Mouse (Mus musculus) kidney, embryonic 16.5 days (tissue): ENCODE data around the gene Dact3. TPM values are rescaled to one million over a fixed set of nuclear protein-coding genes. Genes with fewer than 3 reads are reported as not detected.
A peak's percentile ranks its signal among the peaks of the same experiment; 100 is the strongest.

Experiments used
- ATAC-seq: fragments of 200-750 bp; cut with Nextera tagmentation; 2 replicates; pipeline ENCODE4 v1.8.0; 2017; ENCODE audit warnings: moderate TSS enrichment; ENCODE audit not compliant: low FRiP score, low TSS enrichment
- H3K27ac ChIP-seq: fragments of 300-500 bp; sonication (generic); 2 replicates; pipeline ENCODE4 v1.5.1; 2014; ENCODE audit warnings: low read length
- H3K27me3 ChIP-seq: fragments of 300-500 bp; sonication (generic); 2 replicates; pipeline ENCODE4 v1.6.1; 2014; ENCODE audit warnings: low read length, control low read depth, mixed read lengths; ENCODE audit not compliant: insufficient read depth
- H3K36me3 ChIP-seq: fragments of 300-500 bp; sonication (generic); 2 replicates; pipeline ENCODE4 v1.6.1; 2014; ENCODE audit warnings: low read length, control low read depth, mixed read lengths; ENCODE audit not compliant: insufficient read depth
- H3K4me1 ChIP-seq: fragments of 300-500 bp; sonication (generic); 2 replicates; pipeline ENCODE4 v1.6.1; 2014; ENCODE audit warnings: low read length, control low read depth, mixed read lengths; ENCODE audit not compliant: insufficient read depth
- H3K4me2 ChIP-seq: fragments of 300-500 bp; sonication (generic); replicated peaks from 2 replicates; pipeline ENCODE4 v1.6.1; 2014; ENCODE audit warnings: low read depth, low read length
- H3K4me3 ChIP-seq: fragments of 300-500 bp; sonication (generic); 2 replicates; pipeline ENCODE4 v1.5.1; 2014; ENCODE audit warnings: mild to moderate bottlenecking, low read length
- H3K9ac ChIP-seq: fragments of 300-500 bp; sonication (generic); replicated peaks from 2 replicates; pipeline ENCODE4 v1.6.1; 2014; ENCODE audit warnings: low read length
- H3K9me3 ChIP-seq: fragments of 300-500 bp; sonication (generic); 2 replicates; pipeline ENCODE4 v1.6.1; 2016; ENCODE audit warnings: low read length, control low read depth
- WGBS: fragments of 180-500 bp; shearing (Covaris S2); extraction: QIAGEN DNeasy Blood & Tissue Kit; methylation state at CpG from one replicate; pipeline ENCODE4 v1.1.7; 2014; 5-methylcytosine and 5-hydroxymethylcytosine counted together
- polyA plus RNA-seq: library from polyadenylated mRNA; unstranded; fragments of >200 nt; fragmentation: Nextera tagmentation; extraction: Ambion mirVana; gene quantifications from 2 replicates; pipeline ENCODE4 v1.2.1, GENCODE M21; 2015

The Dact3 gene
- polyA plus RNA-seq, 1 experiment from 2014 or later, result 2.1 TPM

DNA sequence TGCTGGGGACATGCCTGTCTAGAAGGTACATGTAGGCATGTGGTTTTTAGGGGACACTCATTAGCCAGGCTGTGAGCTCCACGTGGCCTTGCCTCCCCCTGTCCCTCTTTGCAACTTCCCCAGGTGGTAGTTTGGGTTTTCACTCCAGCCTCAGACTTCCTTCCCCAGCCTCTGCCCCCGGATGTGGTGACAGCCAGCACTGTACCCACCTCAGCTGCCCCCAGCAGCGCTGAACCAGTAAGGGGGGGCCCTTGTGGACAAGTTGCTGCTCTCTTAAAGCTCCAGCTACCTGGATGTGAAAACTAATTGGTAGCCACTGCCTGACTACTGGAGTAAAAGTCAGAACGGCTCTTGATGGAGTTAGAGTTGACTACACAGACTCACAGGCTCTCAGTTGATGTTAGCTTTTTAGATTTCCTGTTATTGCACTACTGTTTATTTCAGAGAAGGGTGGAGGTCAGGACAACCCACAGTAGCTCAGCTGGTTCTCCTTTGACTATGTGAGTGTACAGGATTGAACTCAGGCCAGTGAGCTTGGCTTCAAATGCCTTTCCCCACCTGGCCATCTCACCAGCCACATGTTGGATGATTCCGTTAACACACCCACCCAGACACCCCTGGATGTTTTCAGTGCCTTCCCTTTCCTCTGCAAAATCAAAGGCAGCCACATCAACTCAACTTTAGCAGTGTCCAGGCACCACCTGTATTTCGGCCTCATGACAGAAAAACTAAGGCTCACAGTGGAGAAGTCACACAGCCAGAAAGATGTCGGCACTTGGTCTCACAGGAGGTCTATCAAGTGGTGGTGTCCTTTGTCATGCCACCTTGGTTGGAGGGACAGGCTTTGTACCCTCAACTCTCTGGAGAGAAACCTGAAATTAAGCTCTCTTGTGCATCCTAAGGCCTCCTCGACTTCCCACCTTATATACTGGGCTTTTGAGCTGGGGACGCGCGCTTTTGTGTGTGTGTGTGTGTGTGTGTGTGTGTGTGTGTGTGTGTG, 33.3 kb upstream of the Dact3 start:
- peak overlapping the region; percentile 85 for H3K27ac ChIP-seq
- H3K27me3 ChIP-seq, result no peaks in the 10 kb centered on the region
- peak overlapping the region; percentile 98 for H3K4me2 ChIP-seq
- peak overlapping the region; percentile 42; the same call in 1 of the 2 replicates for H3K9ac ChIP-seq
- 37% methylated on average over 11 of the region's 11 CpGs for WGBS
- H3K4me1 ChIP-seq, result peaks cover 37% of the 10 kb centered on the region
- no peak for ATAC-seq
- peak overlapping the region; percentile 71 for H3K4me3 ChIP-seq
- no peaks in the 10 kb centered on the region for H3K9me3 ChIP-seq
- peaks cover 34% of the 10 kb centered on the region for H3K36me3 ChIP-seq

- peak within 1 kb of the TSS; percentile 86 for H3K9ac ChIP-seq
- no peaks in the 10 kb centered on the region for H3K9me3 ChIP-seq
- peak; percentile 88 for ATAC-seq
- peak within 1 kb of the TSS; percentile 71 for H3K4me3 ChIP-seq
- H3K27me3 ChIP-seq, result no peaks in the 10 kb centered on the region
- peak within 1 kb of the TSS; percentile 98 for H3K4me2 ChIP-seq
- under 1% methylated on average over 31 of the region's 32 CpGs for WGBS
- H3K4me1 ChIP-seq, result peaks cover 37% of the 10 kb centered on the region
- H3K27ac ChIP-seq, result peak within 1 kb of the TSS; percentile 85
- H3K36me3 ChIP-seq, result peaks cover 29% of the 10 kb centered on the region
These were observed 32.5 kb upstream of the Dact3 start, which contains the start of gene Prkd2 for GRCm38 (mm10) chr7:16842645-16843063. Gene Prkd2 (plus strand): TSS chr7:16842902.

GRCm38 (mm10) chr7:16843441-16844171, 31.5 kb upstream of the Dact3 start:
- Histone ChIP-seq H3K4me3 (peak overlapping the region; percentile 71), H3K4me2 (peak overlapping the region; percentile 98), H3K27ac (peak overlapping the region; percentile 85), H3K36me3 (peaks cover 19% of the 10 kb centered on the region), H3K9me3 (no peaks in the 10 kb centered on the region), H3K4me1 (peaks cover 37% of the 10 kb centered on the region), H3K9ac (peak overlapping the region; percentile 86), H3K27me3 (no peaks in the 10 kb centered on the region)
- WGBS, result 1% methylated on average over 33 of the region's 33 CpGs
- peak; percentile 10; the same call in 1 of the 2 replicates for ATAC-seq

GRCm38 (mm10) chr7:16844696-16845071, 30.4 kb upstream of the Dact3 start:
- 25% methylated on average over 3 of the region's 3 CpGs for WGBS
- Histone ChIP-seq H3K4me1 (peaks cover 37% of the 10 kb centered on the region), H3K4me3 (peak overlapping the region; percentile 71), H3K9ac (peak overlapping the region; percentile 62), H3K27ac (peak overlapping the region; percentile 85), H3K27me3 (no peaks in the 10 kb centered on the region), H3K9me3 (no peaks in the 10 kb centered on the region), H3K4me2 (peak overlapping the region; percentile 98), H3K36me3 (peaks cover 20% of the 10 kb centered on the region)
- no peak for ATAC-seq

DNA sequence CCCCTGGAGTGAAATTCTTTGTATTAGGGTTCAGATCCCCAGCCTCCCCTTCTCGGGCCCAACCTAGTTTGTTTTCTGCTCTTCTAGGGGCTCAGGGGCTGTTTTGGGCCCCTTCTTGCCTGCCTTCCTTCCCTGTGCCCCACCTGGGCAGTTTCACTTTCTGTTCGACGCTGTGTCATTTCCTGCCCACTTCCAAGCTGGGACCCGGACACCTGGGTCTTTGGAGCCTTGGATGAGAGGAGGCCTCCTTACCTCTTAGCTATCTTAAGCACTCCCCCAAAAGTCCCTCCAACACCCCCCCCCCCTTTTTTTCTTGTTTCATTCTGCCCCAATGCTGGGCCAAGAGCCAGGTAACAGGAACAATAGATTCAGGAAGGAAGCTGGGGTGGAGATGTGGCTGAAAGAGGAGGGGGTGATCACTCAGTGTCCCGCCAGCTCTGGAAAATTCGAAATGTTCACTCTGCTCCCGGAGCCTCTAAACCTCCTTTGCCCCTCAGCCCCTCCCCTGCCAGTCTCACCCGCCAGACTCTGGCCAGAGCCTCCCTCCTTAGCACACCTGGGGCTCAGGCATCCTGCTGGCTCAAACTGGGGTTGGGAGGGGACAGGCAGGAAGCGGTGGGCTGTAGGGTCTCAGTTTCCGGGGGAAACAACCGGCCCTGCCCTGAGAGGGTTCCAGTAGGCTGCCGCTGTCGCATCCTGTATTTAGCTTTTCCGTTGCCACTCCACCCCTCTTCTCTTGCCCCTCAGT, 29.9 kb upstream of the Dact3 start:
- peak overlapping the region; percentile 98 for H3K4me2 ChIP-seq
- peak overlapping the region; percentile 85 for H3K27ac ChIP-seq
- peak overlapping the region; percentile 62 for H3K9ac ChIP-seq
- 22% methylated on average over 14 of the region's 14 CpGs for WGBS
- H3K36me3 ChIP-seq, result peaks cover 20% of the 10 kb centered on the region
- no peaks in the 10 kb centered on the region for H3K9me3 ChIP-seq
- no peak; the same call in 1 of the 2 replicates for ATAC-seq
- peaks cover 37% of the 10 kb centered on the region for H3K4me1 ChIP-seq
- H3K4me3 ChIP-seq, result peak overlapping the region; percentile 71
- H3K27me3 ChIP-seq, result no peaks in the 10 kb centered on the region

DNA sequence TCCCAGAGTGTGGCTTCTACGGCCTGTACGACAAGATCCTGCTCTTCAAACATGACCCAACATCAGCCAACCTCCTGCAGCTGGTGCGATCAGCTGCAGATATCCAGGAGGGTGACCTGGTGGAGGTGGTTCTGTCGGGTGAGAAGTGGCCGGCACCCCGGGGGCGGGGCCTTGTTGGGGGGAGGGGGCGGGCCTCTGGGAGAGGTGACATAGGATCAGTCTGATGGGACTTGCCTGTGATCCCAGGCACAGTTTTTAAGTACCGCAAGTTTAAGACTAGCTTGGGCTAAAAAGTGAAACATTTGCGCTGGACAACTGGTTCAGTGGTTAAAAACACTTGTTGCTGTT, 29.3 kb upstream of the Dact3 start:
- Histone ChIP-seq H3K9me3 (no peaks in the 10 kb centered on the region), H3K27ac (peak overlapping the region; percentile 85), H3K36me3 (peaks cover 20% of the 10 kb centered on the region), H3K4me2 (peak overlapping the region; percentile 98), H3K27me3 (no peaks in the 10 kb centered on the region), H3K4me3 (peak overlapping the region; percentile 71), H3K9ac (peak overlapping the region; percentile 62), H3K4me1 (peaks cover 37% of the 10 kb centered on the region)
- 27% methylated on average over 10 of the region's 10 CpGs for WGBS
- ATAC-seq, result no peak

DNA sequence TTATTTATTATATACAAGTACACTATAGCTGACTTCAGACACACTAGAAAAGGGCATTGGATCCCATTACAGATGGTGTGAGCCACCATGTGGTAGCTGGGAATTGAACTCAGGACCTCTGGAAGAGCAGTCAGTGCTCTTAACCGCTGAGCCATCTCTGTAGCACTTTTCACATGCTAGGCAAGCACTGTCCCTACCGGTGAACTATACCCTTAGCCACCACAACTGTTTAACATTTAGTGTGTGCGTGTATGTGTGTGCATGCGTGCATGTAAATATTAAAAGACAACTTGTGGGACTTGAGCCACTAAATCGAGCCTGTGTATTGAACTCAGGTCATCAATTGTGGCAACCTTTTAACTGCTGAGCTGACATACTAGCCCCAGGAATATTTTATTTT, 28.3 kb upstream of the Dact3 start:
- no peak overlapping the region for H3K9ac ChIP-seq
- H3K4me3 ChIP-seq, result no peak overlapping the region
- WGBS, result 96% methylated on average over 5 of the region's 5 CpGs
- no peak overlapping the region for H3K4me2 ChIP-seq
- H3K36me3 ChIP-seq, result peaks cover 23% of the 10 kb centered on the region
- H3K4me1 ChIP-seq, result peaks cover 35% of the 10 kb centered on the region
- no peak overlapping the region for H3K27ac ChIP-seq
- H3K27me3 ChIP-seq, result no peaks in the 10 kb centered on the region
- no peaks in the 10 kb centered on the region for H3K9me3 ChIP-seq
- ATAC-seq, result no peak

GRCm38 (mm10) chr7:16847507-16847906, 27.6 kb upstream of the Dact3 start:
- H3K9ac ChIP-seq, result no peak overlapping the region
- H3K27ac ChIP-seq, result no peak overlapping the region
- WGBS, result 84% methylated on average over 19 of the region's 19 CpGs
- peaks cover 28% of the 10 kb centered on the region for H3K36me3 ChIP-seq
- H3K4me3 ChIP-seq, result no peak overlapping the region
- no peak overlapping the region for H3K4me2 ChIP-seq
- H3K4me1 ChIP-seq, result peaks cover 28% of the 10 kb centered on the region
- no peaks in the 10 kb centered on the region for H3K27me3 ChIP-seq
- no peak for ATAC-seq
- no peaks in the 10 kb centered on the region for H3K9me3 ChIP-seq

GRCm38 (mm10) chr7:16848579-16848978, 26.5 kb upstream of the Dact3 start:
- no peak overlapping the region for H3K4me2 ChIP-seq
- no peak for ATAC-seq
- H3K36me3 ChIP-seq, result peaks cover 33% of the 10 kb centered on the region
- peaks cover 23% of the 10 kb centered on the region for H3K4me1 ChIP-seq
- H3K27ac ChIP-seq, result no peak overlapping the region
- 28% methylated on average over 17 of the region's 17 CpGs for WGBS
- no peak overlapping the region for H3K9ac ChIP-seq
- no peaks in the 10 kb centered on the region for H3K27me3 ChIP-seq
- no peaks in the 10 kb centered on the region for H3K9me3 ChIP-seq
- H3K4me3 ChIP-seq, result no peak overlapping the region
